Mouse (Mus musculus): Measurements from ENCODE around the gene Zc3h7a. TPM values are rescaled to one million over a fixed set of nuclear protein-coding genes. Genes with fewer than 3 reads are reported as not detected.
A peak's percentile ranks its signal among the peaks of the same experiment; 100 is the strongest.

Zc3h7a gene
- total RNA-seq, 4 experiments from 2014 or later, result 51.9 to 75.8 (median 64.6) TPM

- peak; percentile 94 to 100 for DNase-seq (ENCODE audit: low spot score in 2 of 2)
Measured at GRCm38 (mm10) chr16:11143706-11144483, 32.3 kb downstream of the Zc3h7a start.

- peak; percentile 91 to 99 for DNase-seq (ENCODE audit: low spot score in 2 of 2)
Measured at GRCm38 (mm10) chr16:11134348-11135344, 41.5 kb downstream of the Zc3h7a start, which contains the start of gene Txndc11. Gene Txndc11, minus strand, starts transcription at chr16:11134650.

- DNase-seq (ENCODE audit: low spot score in 2 of 2), result no peak
Measured at GRCm38 (mm10) chr16:11133476-11134347, 42.5 kb downstream of the Zc3h7a start.

- DNase-seq (ENCODE audit: low spot score in 2 of 2), result no peak
Measured at GRCm38 (mm10) chr16:11132839-11133238, 43.4 kb downstream of the Zc3h7a start.

- no peak for DNase-seq (ENCODE audit: low spot score in 2 of 2)
Measured at GRCm38 (mm10) chr16:11128301-11128700, 47.9 kb downstream of the Zc3h7a start.

GRCm38 (mm10) chr16:11125371-11125770 lies 50.8 kb downstream of the Zc3h7a start:
- DNase-seq (ENCODE audit: low spot score in 2 of 2), result no peak

GRCm38 (mm10) chr16:11124110-11124509 lies 52.1 kb downstream of the Zc3h7a start:
- no peak for DNase-seq (ENCODE audit: low spot score in 2 of 2)

- DNase-seq (ENCODE audit: low spot score in 2 of 2), result no peak
Measured at GRCm38 (mm10) chr16:11122625-11123024, 53.6 kb downstream of the Zc3h7a start.

- no peak for DNase-seq (ENCODE audit: low spot score in 2 of 2)
Measured at GRCm38 (mm10) chr16:11109198-11109740, 66.9 kb downstream of the Zc3h7a start.

GRCm38 (mm10) chr16:11104905-11105304 lies 71.3 kb downstream of the Zc3h7a start:
- DNase-seq (ENCODE audit: low spot score in 2 of 2), result no peak

GRCm38 (mm10) chr16:11097301-11097700 lies 78.9 kb downstream of the Zc3h7a start:
- DNase-seq (ENCODE audit: low spot score in 2 of 2), result no peak

- no peak for DNase-seq (ENCODE audit: low spot score in 2 of 2)
Measured at GRCm38 (mm10) chr16:11093717-11094386, 82.3 kb downstream of the Zc3h7a start.

- no peak for DNase-seq (ENCODE audit: low spot score in 2 of 2)
Measured at GRCm38 (mm10) chr16:11092523-11092922, 83.7 kb downstream of the Zc3h7a start.

GRCm38 (mm10) chr16:11092061-11092460 lies 84.1 kb downstream of the Zc3h7a start:
- DNase-seq (ENCODE audit: low spot score in 2 of 2), result no peak

GRCm38 (mm10) chr16:11090836-11091570 lies 85.2 kb downstream of the Zc3h7a start:
- no peak for DNase-seq (ENCODE audit: low spot score in 2 of 2)

GRCm38 (mm10) chr16:11086856-11087588 lies 89.2 kb downstream of the Zc3h7a start:
- no peak for DNase-seq (ENCODE audit: low spot score in 2 of 2)

Measured in left cerebral cortex, adult 8-10 months (tissue).